Mouse (Mus musculus): ENCODE measurements around the gene Ccdc65. TPM values are rescaled to one million over a fixed set of nuclear protein-coding genes. Genes with fewer than 3 reads are reported as not detected.

Gene Ccdc65
- polyA plus RNA-seq, 1 experiment = 9.3 TPM

DNA sequence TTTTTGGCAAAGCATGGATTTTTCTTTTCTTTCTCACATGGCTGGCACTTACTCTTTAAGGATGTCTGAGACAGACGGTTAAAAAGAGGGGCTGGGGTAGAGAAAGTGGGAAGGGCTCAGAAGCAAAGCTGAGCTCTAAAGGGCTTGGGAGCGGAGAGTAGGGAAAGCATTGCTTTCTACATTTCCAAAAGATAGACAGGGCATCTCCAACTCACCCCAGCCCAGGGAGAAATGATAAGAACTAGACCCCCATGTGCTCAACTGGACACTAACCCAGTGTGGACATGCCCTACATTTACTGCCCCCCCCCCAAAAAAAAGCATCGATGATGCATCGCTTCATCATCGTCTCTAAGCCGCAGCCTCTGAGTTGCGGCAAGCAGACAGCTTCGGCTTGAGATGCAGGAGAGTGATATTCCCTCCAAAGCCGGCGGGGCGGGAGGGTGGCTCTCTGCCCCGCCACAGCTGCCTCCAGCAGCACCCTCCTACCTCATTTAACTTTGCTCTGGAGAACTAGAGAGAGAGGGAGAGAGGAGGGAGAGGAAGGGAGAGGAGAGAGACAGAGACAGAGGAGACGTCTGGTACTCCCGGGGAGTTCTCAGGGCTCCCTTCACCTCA lies 32.3 kb upstream of the Ccdc65 start:
- no peak for TF ChIP-seq CTCF (IDR thresholded peaks at IDR 0.05; ENCODE audit: extremely low read depth, insufficient read depth, low read length)
- TF ChIP-seq POLR2A (IDR thresholded peaks at IDR 0.05; ENCODE audit: extremely low read depth, insufficient read depth, low read length) = no peak
- H3K4me3 ChIP-seq (ENCODE audit: insufficient read depth, low read length) = peak overlapping the region; percentile 72
- no peak overlapping the region for H3K27ac ChIP-seq (ENCODE audit: insufficient read depth, low read length)
- H3K4me1 ChIP-seq (ENCODE audit: control insufficient read depth, insufficient read depth, low read length) = peaks cover 5% of the 10 kb centered on the region

- Histone ChIP-seq H3K4me3 (ENCODE audit: insufficient read depth, low read length) (peak overlapping the region; percentile 72), H3K27ac (ENCODE audit: insufficient read depth, low read length) (no peak overlapping the region), H3K4me1 (ENCODE audit: control insufficient read depth, insufficient read depth, low read length) (peaks cover 7% of the 10 kb centered on the region)
- TF ChIP-seq POLR2A (IDR thresholded peaks at IDR 0.05; ENCODE audit: extremely low read depth, insufficient read depth, low read length) (no peak), CTCF (IDR thresholded peaks at IDR 0.05; ENCODE audit: extremely low read depth, insufficient read depth, low read length) (no peak)
Measured at GRCm38 (mm10) chr15:98676471-98676870, 31.5 kb upstream of the Ccdc65 start.

DNA sequence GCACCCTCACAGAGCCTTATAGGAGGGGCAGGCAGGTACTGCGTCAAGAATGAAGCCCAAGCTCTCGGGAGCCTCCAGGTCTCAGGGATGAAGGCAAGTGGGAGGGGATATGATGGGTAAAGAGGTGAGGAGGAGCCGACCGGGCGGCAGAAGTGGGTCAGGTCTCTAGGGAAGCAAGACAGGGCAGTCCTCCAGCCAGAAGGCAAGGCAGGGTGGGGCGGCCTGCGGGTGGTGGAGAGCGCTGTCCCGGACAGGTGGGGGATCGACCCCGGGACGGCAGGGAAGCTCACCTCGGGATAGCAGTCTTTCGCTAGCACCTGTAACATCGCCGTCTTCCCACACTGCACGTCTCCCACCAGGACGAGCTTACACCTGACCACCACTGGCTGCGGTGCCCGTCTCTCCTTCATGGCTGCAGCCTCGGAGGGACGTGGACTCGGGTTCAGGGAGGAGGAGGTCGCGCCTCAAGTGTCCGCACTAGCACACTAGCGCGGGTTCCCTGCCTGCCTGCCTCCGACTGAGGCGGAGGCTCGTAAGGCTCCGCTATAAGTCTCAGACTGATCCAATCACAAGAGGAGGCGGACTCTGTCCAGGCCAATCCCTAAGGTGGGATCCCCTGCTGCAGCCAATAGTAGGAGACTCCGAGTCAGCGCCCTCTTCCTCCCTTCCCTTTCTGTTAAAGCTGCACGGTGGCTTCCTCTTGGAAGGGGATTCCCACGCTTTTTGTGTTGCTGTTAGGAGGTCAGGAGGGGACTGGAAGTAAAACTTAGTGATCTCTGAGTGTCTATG lies 30.9 kb upstream of the Ccdc65 start, which contains the start of gene Rnd1:
TSS of gene Rnd1 (minus strand) at position 522 of the 789 bp plus-strand sequence.
- TF ChIP-seq POLR2A (IDR thresholded peaks at IDR 0.05; ENCODE audit: extremely low read depth, insufficient read depth, low read length) = peak; percentile 100
- TF ChIP-seq CTCF (IDR thresholded peaks at IDR 0.05; ENCODE audit: extremely low read depth, insufficient read depth, low read length) = no peak
- H3K4me1 ChIP-seq (ENCODE audit: control insufficient read depth, insufficient read depth, low read length) = peaks cover 7% of the 10 kb centered on the region
- no peak within 1 kb of the TSS for H3K27ac ChIP-seq (ENCODE audit: insufficient read depth, low read length)
- peak within 1 kb of the TSS; percentile 72 for H3K4me3 ChIP-seq (ENCODE audit: insufficient read depth, low read length)

DNA sequence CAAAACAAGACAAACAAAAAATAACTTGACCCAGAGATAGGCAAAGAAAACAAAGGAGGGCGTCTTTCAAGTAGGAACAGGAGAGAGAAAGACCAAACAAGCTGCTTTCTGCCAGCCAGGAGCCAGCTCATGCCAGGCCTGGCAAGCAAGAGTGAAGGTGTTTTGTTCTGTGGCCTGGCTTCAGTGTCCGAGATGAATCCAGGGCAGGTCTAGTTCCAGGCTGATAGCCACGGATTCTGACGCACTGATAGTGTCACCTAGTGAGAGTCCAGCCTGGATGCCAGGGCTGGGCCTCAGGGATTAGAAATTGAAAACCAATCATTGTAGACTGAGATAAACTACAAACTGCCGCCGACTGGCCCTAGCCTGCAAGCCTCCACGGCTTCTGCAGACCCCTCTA lies 30.0 kb upstream of the Ccdc65 start:
- TF ChIP-seq CTCF (IDR thresholded peaks at IDR 0.05; ENCODE audit: extremely low read depth, insufficient read depth, low read length) = no peak
- TF ChIP-seq POLR2A (IDR thresholded peaks at IDR 0.05; ENCODE audit: extremely low read depth, insufficient read depth, low read length) = no peak
- Histone ChIP-seq H3K4me1 (ENCODE audit: control insufficient read depth, insufficient read depth, low read length) (peaks cover 7% of the 10 kb centered on the region; the same call in 1 of the 2 replicates), H3K4me3 (ENCODE audit: insufficient read depth, low read length) (no peak overlapping the region), H3K27ac (ENCODE audit: insufficient read depth, low read length) (no peak overlapping the region)

DNA sequence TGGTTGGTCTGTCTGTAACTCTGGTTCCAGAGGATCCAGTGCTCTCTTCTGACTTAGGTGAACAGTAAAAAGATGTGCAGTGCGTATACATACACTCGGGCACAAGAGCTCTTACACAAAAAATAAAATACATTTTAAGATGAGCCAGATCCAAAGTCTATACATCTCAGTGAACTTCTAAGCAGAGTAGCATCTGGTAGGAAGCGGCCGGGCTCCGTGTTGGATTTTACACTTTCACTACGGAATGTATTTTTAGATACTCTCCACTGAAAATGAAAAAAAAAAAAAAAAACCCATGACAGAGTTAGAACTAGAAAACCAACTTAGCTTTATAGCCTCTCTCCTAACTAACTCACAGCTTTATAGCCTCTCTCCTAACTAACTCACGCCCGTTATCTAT lies 27.3 kb upstream of the Ccdc65 start:
- Histone ChIP-seq H3K4me3 (ENCODE audit: insufficient read depth, low read length) (no peak overlapping the region), H3K4me1 (ENCODE audit: control insufficient read depth, insufficient read depth, low read length) (peaks cover 3% of the 10 kb centered on the region; the same call in 1 of the 2 replicates), H3K27ac (ENCODE audit: insufficient read depth, low read length) (no peak overlapping the region)
- TF ChIP-seq POLR2A (IDR thresholded peaks at IDR 0.05; ENCODE audit: extremely low read depth, insufficient read depth, low read length) = no peak
- TF ChIP-seq CTCF (IDR thresholded peaks at IDR 0.05; ENCODE audit: extremely low read depth, insufficient read depth, low read length) = no peak

GRCm38 (mm10) chr15:98681633-98682032 lies 26.4 kb upstream of the Ccdc65 start:
- no peak overlapping the region for H3K4me3 ChIP-seq (ENCODE audit: insufficient read depth, low read length)
- no peak overlapping the region for H3K27ac ChIP-seq (ENCODE audit: insufficient read depth, low read length)
- TF ChIP-seq CTCF (IDR thresholded peaks at IDR 0.05; ENCODE audit: extremely low read depth, insufficient read depth, low read length) (no peak), POLR2A (IDR thresholded peaks at IDR 0.05; ENCODE audit: extremely low read depth, insufficient read depth, low read length) (no peak)
- H3K4me1 ChIP-seq (ENCODE audit: control insufficient read depth, insufficient read depth, low read length) = peaks cover 3% of the 10 kb centered on the region; the same call in 1 of the 2 replicates

DNA sequence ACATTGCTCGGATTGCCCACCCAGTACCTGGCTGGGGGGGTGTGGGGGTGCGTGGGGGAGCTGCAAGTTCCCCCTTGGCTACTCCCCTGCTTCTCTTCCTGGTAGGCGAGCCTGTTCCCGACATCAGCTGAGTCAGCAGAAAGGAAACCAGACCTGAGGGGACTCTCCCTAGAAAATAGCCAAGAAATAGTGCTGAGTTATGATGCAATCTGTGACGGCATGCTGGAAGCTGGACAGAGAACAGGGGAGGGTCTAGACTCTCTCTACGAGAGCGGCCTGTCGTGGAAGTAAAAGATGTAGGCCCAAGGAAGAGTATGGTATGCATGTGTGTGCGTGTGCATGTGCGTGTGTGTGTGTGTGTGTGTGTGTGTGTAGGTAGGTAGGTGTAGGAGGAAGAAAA lies 24.8 kb upstream of the Ccdc65 start:
- TF ChIP-seq POLR2A (IDR thresholded peaks at IDR 0.05; ENCODE audit: extremely low read depth, insufficient read depth, low read length) = no peak
- Histone ChIP-seq H3K27ac (ENCODE audit: insufficient read depth, low read length) (no peak overlapping the region), H3K4me1 (ENCODE audit: control insufficient read depth, insufficient read depth, low read length) (peaks cover 3% of the 10 kb centered on the region; the same call in 1 of the 2 replicates), H3K4me3 (ENCODE audit: insufficient read depth, low read length) (no peak overlapping the region)

DNA sequence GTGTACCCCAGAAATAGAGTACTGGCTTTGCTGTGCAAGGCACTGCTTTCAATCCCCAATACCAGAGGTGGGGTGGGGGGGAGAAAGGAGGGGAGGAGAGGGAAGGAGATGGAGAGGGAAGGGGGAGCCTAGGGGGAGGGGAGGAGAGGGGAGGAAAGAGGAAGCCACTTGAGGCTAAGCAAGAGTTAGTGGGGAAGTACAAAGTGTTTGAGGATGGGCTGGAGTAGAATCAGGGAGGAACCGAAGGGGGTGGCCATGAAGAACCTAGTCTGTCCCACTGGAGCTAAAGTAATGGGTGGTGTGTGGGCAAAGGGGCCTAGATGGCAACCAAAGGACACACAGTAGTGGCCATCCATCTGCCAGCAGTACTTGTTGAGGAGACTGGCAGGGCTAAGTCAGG lies 24.3 kb upstream of the Ccdc65 start:
- Histone ChIP-seq H3K4me1 (ENCODE audit: control insufficient read depth, insufficient read depth, low read length) (peaks cover 3% of the 10 kb centered on the region; the same call in 1 of the 2 replicates), H3K4me3 (ENCODE audit: insufficient read depth, low read length) (no peak overlapping the region), H3K27ac (ENCODE audit: insufficient read depth, low read length) (no peak overlapping the region)
- TF ChIP-seq POLR2A (IDR thresholded peaks at IDR 0.05; ENCODE audit: extremely low read depth, insufficient read depth, low read length) (no peak), CTCF (IDR thresholded peaks at IDR 0.05; ENCODE audit: extremely low read depth, insufficient read depth, low read length) (no peak)

GRCm38 (mm10) chr15:98685926-98686325 lies 22.1 kb upstream of the Ccdc65 start:
- Histone ChIP-seq H3K4me3 (ENCODE audit: insufficient read depth, low read length) (no peak overlapping the region), H3K27ac (ENCODE audit: insufficient read depth, low read length) (no peak overlapping the region), H3K4me1 (ENCODE audit: control insufficient read depth, insufficient read depth, low read length) (peaks cover 3% of the 10 kb centered on the region)
- TF ChIP-seq POLR2A (IDR thresholded peaks at IDR 0.05; ENCODE audit: extremely low read depth, insufficient read depth, low read length) (no peak), CTCF (IDR thresholded peaks at IDR 0.05; ENCODE audit: extremely low read depth, insufficient read depth, low read length) (no peak)

- Histone ChIP-seq H3K4me1 (ENCODE audit: control insufficient read depth, insufficient read depth, low read length) (peaks cover 4% of the 10 kb centered on the region), H3K4me3 (ENCODE audit: insufficient read depth, low read length) (no peak overlapping the region), H3K27ac (ENCODE audit: insufficient read depth, low read length) (0 out of 2 replicates have a peak overlapping the region, but pooled peaks have one; percentile 14)
- TF ChIP-seq CTCF (IDR thresholded peaks at IDR 0.05; ENCODE audit: extremely low read depth, insufficient read depth, low read length) (no peak), POLR2A (IDR thresholded peaks at IDR 0.05; ENCODE audit: extremely low read depth, insufficient read depth, low read length) (no peak)
Measured at GRCm38 (mm10) chr15:98689682-98690081, 18.3 kb upstream of the Ccdc65 start.
